Mouse (Mus musculus) granulocyte monocyte progenitor cell, adult 5-6 weeks (primary cell): Measurements from ENCODE around the gene Ppp4r3a. TPM values are rescaled to one million over a fixed set of nuclear protein-coding genes. Genes with fewer than 3 reads are reported as not detected.

ENCODE experiments used
- ATAC-seq: replicated peaks from 2 replicates; pipeline ENCODE4 v1.8.0; 2016; ENCODE audit warnings: mild to moderate bottlenecking, moderate TSS enrichment, inconsistent platforms; ENCODE audit not compliant: poor library complexity, severe bottlenecking
- total RNA-seq, 2 experiments: library from RNA; stranded (forward) in 1 of 2; stranded (reverse) in 1 of 2; fragments of 200-712, 200-1000 nt in 1 of 2; fragments of >200 nt in 1 of 2; fragmentation: Nextera tagmentation in 1 of 2; gene quantifications; 2 replicates each; pipeline ENCODE4 v1.2.3; 2014 to 2017

Gene Ppp4r3a
- total RNA-seq, 2 experiments from 2014 or later: 104 to 133 TPM

- no peak for ATAC-seq
Observed at GRCm38 (mm10) chr12:101039956-101040355, 43.5 kb downstream of the Ppp4r3a start.

- peak; percentile 79 for ATAC-seq
Observed at GRCm38 (mm10) chr12:101028954-101029731, 54.4 kb downstream of the Ppp4r3a start, which contains the start of gene Ccdc88c. Ccdc88c (minus strand) TSS chr12:101029056.

- ATAC-seq: no peak
Observed at GRCm38 (mm10) chr12:101028247-101028953, 55.1 kb downstream of the Ppp4r3a start.

GRCm38 (mm10) chr12:101027451-101028246, 55.9 kb downstream of the Ppp4r3a start:
- 0 out of 2 replicates have a peak, but pooled peaks have one; percentile 6 for ATAC-seq

- no peak for ATAC-seq
Observed at GRCm38 (mm10) chr12:101026946-101027345, 56.6 kb downstream of the Ppp4r3a start.

- ATAC-seq: no peak
Observed at GRCm38 (mm10) chr12:101026518-101026917, 57.0 kb downstream of the Ppp4r3a start.

GRCm38 (mm10) chr12:101026025-101026424, 57.5 kb downstream of the Ppp4r3a start:
- no peak for ATAC-seq

- ATAC-seq: no peak
Observed at GRCm38 (mm10) chr12:101025379-101025778, 58.1 kb downstream of the Ppp4r3a start.

GRCm38 (mm10) chr12:101024824-101025223, 58.7 kb downstream of the Ppp4r3a start:
- no peak for ATAC-seq

GRCm38 (mm10) chr12:101023143-101023542, 60.4 kb downstream of the Ppp4r3a start:
- no peak for ATAC-seq

GRCm38 (mm10) chr12:101022353-101022752, 61.1 kb downstream of the Ppp4r3a start:
- ATAC-seq: no peak

- no peak for ATAC-seq
Observed at GRCm38 (mm10) chr12:101021484-101022226, 61.8 kb downstream of the Ppp4r3a start.

GRCm38 (mm10) chr12:101020210-101021015, 63.1 kb downstream of the Ppp4r3a start:
- ATAC-seq: no peak

- ATAC-seq: no peak
Observed at GRCm38 (mm10) chr12:101019443-101019842, 64.1 kb downstream of the Ppp4r3a start.

GRCm38 (mm10) chr12:101019031-101019430, 64.5 kb downstream of the Ppp4r3a start:
- ATAC-seq: no peak

GRCm38 (mm10) chr12:101017971-101018371, 65.5 kb downstream of the Ppp4r3a start:
- ATAC-seq: peak; percentile 85

- ATAC-seq: no peak
Observed at GRCm38 (mm10) chr12:101016412-101016928, 67.0 kb downstream of the Ppp4r3a start.

- ATAC-seq: peak; percentile 64
Observed at GRCm38 (mm10) chr12:101015926-101016325, 67.6 kb downstream of the Ppp4r3a start.

- ATAC-seq: no peak
Observed at GRCm38 (mm10) chr12:101015165-101015560, 68.3 kb downstream of the Ppp4r3a start.
